Mouse (Mus musculus) thymus, adult 2 months (tissue): Measurements from ENCODE around the gene Rab6b. TPM values are rescaled to one million over a fixed set of nuclear protein-coding genes. Genes with fewer than 3 reads are reported as not detected.

Experiments used
- DNase-seq: peaks from one replicate; pipeline ENCODE4 v3.0.0; 2021
- H3K27ac ChIP-seq: fragments of 200-500 bp; 2 replicates; pipeline ENCODE4 v1.5.1; 2012; ENCODE audit warnings: low read length, control low read depth; ENCODE audit not compliant: control insufficient read depth, insufficient read depth
- H3K27me3 ChIP-seq: fragments of 200-500 bp; 2 replicates; pipeline ENCODE4 v1.6.1; 2012; ENCODE audit warnings: mild to moderate bottlenecking, low read length, moderate library complexity, mixed read lengths; ENCODE audit not compliant: control insufficient read depth, insufficient read depth
- H3K36me3 ChIP-seq: fragments of 200-500 bp; 2 replicates; pipeline ENCODE4 v1.6.1; 2012; ENCODE audit warnings: mild to moderate bottlenecking, low read length, moderate library complexity; ENCODE audit not compliant: control insufficient read depth, insufficient read depth
- H3K4me1 ChIP-seq: fragments of 200-500 bp; replicated peaks from 2 replicates; pipeline ENCODE4 v1.6.1; 2012; ENCODE audit warnings: low read length; ENCODE audit not compliant: control insufficient read depth, insufficient read depth
- H3K4me3 ChIP-seq: fragments of 200-500 bp; 2 replicates; pipeline ENCODE4 v1.5.1; 2012; ENCODE audit warnings: mild to moderate bottlenecking, low read length, control low read depth, moderate library complexity; ENCODE audit not compliant: control insufficient read depth, insufficient read depth
- CTCF ChIP-seq: fragments of 200-500 bp; IDR thresholded peaks from 2 replicates; pipeline ENCODE4 v1.5.1; 2012; ENCODE audit warnings: mild to moderate bottlenecking, control low read depth, low read length, moderate library complexity, borderline replicate concordance; ENCODE audit not compliant: control insufficient read depth, poor library complexity, insufficient read depth; ENCODE audit errors: extremely low read depth
- POLR2A ChIP-seq: fragments of 200-500 bp; IDR thresholded peaks from 2 replicates; pipeline ENCODE4 v1.6.1; 2012; ENCODE audit warnings: mild to moderate bottlenecking, low read length, control low read depth, moderate library complexity; ENCODE audit not compliant: control insufficient read depth, poor library complexity, insufficient read depth; ENCODE audit errors: extremely low read depth
- WGBS: fragments of 180-500 bp; shearing (Covaris S2); methylation state at CpG from one replicate; pipeline ENCODE4 v1.1.7; 2018; 5-methylcytosine and 5-hydroxymethylcytosine counted together
- polyA plus RNA-seq: library from polyadenylated mRNA; depleted of rRNA; stranded (reverse); fragments of >200 nt; gene quantifications from 2 replicates; pipeline ENCODE4 v1.2.3, GENCODE M21; 2012

The Rab6b gene
- polyA plus RNA-seq, 1 experiment = 4.7 TPM

DNA sequence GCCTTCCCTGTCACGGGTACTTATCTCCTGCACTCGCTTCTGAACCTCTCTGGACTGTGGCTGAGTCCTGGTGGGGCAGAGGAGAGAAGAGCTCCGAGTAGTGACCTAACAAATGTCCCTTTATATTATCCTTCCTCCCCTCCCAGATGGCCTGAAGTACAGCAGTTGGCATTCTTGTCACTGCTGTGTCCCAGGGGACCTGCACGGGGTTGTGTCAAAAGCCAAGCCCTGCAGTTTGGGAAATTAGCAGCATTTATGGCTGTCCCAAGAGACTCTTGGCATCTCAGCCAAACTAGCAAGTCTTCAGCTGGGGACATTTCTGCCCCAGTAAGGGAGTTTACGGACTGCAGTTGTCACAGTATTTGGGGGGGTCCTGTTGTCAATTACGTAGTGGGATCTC, 27.9 kb downstream of the Rab6b start:
- Histone ChIP-seq H3K27ac (no peak overlapping the region), H3K4me3 (no peak overlapping the region), H3K4me1 (peaks cover 2% of the 10 kb centered on the region), H3K36me3 (no peaks in the 10 kb centered on the region), H3K27me3 (no peaks in the 10 kb centered on the region)
- TF ChIP-seq CTCF (no peak), POLR2A (no peak)
- WGBS = 94% methylated on average over 6 of the region's 6 CpGs
- DNase-seq = no peak

DNA sequence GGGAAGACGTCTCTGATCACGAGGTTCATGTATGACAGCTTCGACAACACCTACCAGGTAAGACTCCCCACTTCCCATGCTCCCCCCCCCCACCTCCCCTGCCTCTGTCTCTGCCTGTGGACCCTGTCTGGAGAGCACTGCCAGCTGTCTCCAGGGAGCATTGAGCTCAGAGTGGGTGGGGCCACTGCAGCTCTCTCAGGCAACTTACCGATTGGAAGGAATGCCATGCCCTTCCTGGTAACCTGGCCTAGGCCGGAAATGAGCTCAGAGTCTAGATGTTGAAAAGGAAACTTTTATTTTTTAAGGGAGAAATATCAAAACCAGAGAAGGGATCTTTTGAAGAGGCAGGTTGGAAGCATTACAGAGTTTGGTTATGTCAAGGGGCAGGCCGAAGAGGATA, 28.8 kb downstream of the Rab6b start:
- no peak for DNase-seq
- no peaks in the 10 kb centered on the region for H3K4me1 ChIP-seq
- WGBS = 94% methylated on average over 6 of the region's 6 CpGs
- no peaks in the 10 kb centered on the region for H3K36me3 ChIP-seq
- no peaks in the 10 kb centered on the region for H3K27me3 ChIP-seq
- H3K4me3 ChIP-seq = no peak overlapping the region
- no peak overlapping the region for H3K27ac ChIP-seq
- no peak for TF ChIP-seq POLR2A
- TF ChIP-seq CTCF = no peak

DNA sequence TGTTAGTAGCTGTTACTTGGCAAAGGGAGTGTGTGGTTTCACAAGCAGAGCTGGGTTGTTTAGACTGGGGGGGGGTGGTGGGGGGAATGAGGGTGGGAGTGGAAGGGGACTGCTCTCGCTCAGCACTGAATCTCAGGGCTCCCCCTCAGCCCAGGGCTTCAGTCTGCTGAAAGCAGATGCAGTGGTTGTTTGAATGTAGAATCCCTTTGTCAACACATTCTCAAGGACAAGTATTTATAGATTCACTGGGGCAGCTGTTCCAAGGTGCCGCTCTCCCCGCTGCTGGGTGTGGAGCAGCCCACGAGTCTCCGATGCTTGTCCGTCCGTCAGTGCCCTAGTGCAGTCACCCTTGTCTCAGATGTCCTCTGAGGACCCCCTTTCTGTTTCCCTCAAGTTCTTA, 29.7 kb downstream of the Rab6b start:
- H3K27ac ChIP-seq = no peak overlapping the region
- 97% methylated on average over 7 of the region's 7 CpGs for WGBS
- H3K4me1 ChIP-seq = no peaks in the 10 kb centered on the region
- H3K4me3 ChIP-seq = no peak overlapping the region
- no peaks in the 10 kb centered on the region for H3K27me3 ChIP-seq
- no peaks in the 10 kb centered on the region for H3K36me3 ChIP-seq
- no peak for DNase-seq
- no peak for TF ChIP-seq POLR2A
- no peak for TF ChIP-seq CTCF

DNA sequence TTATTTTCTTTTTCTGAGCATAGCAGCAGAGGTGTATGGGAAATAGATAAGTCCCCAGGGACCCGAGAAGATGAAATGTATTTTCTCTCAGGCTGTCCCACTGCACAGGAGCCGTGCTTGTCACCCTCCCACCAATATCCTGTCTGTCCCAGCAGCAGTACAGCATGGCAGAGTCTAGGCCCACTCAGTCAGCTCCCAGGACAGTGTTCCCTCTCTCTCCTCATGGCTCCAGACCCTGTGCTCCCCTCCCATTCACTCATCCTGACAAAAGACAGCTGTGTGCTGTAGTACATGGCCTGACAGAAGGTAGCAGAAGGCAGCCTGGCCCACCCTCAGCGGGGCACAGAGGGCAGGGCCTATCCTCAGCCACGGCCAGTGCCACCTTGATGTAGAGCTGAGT, 32.3 kb downstream of the Rab6b start:
- DNase-seq = no peak
- H3K27me3 ChIP-seq = no peaks in the 10 kb centered on the region
- H3K27ac ChIP-seq = no peak overlapping the region
- no peak overlapping the region for H3K4me3 ChIP-seq
- 83% methylated on average over 4 of the region's 4 CpGs for WGBS
- H3K4me1 ChIP-seq = no peaks in the 10 kb centered on the region
- TF ChIP-seq POLR2A = no peak
- no peak for TF ChIP-seq CTCF
- H3K36me3 ChIP-seq = no peaks in the 10 kb centered on the region

DNA sequence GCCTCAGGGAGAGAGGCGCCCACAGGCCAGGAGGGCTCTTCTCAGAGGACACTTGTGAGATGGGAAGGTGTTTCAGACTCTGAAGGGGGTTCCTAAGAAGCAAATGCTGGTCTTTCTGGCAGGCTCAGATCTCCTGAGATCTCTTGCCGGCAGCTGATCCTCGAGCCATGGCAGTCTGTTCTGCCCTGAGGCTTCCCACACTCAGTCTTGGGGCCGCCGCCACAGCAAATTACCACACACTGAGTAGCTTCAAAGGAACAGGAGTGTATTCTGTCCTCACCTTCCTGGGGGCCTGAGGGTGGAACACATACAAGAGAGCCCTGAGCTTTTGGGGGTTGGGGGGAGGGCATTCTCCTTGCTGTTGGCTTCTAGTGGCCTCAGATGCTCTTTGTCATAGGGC, 33.8 kb downstream of the Rab6b start:
- Histone ChIP-seq H3K36me3 (no peaks in the 10 kb centered on the region), H3K4me1 (no peaks in the 10 kb centered on the region), H3K4me3 (no peak overlapping the region), H3K27ac (no peak overlapping the region), H3K27me3 (no peaks in the 10 kb centered on the region)
- TF ChIP-seq POLR2A = no peak
- no peak for TF ChIP-seq CTCF
- 90% methylated on average over 5 of the region's 5 CpGs for WGBS
- DNase-seq = no peak

DNA sequence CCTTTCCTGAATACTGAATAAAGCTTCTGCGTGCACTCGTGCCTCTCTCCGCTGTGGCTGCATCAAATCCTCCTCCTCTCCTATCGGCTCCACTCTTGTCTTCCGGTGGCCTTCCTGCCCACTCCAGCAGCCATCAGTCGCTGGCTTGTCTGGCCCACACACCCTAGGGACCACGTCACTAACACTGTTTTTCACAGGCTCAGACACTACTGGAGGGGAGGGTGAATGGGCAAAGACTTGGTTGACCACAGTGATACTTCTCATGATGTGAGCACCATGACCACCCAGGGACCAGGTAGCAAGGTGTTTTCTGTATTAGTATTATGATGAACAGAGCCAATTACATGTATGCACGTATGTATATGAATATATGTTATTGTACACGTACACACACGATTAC, 34.7 kb downstream of the Rab6b start:
- WGBS = 91% methylated on average over 10 of the region's 10 CpGs
- TF ChIP-seq POLR2A = no peak
- TF ChIP-seq CTCF = no peak
- no peaks in the 10 kb centered on the region for H3K4me1 ChIP-seq
- H3K27me3 ChIP-seq = no peaks in the 10 kb centered on the region
- no peaks in the 10 kb centered on the region for H3K36me3 ChIP-seq
- DNase-seq = no peak
- H3K27ac ChIP-seq = no peak overlapping the region
- no peak overlapping the region for H3K4me3 ChIP-seq

DNA sequence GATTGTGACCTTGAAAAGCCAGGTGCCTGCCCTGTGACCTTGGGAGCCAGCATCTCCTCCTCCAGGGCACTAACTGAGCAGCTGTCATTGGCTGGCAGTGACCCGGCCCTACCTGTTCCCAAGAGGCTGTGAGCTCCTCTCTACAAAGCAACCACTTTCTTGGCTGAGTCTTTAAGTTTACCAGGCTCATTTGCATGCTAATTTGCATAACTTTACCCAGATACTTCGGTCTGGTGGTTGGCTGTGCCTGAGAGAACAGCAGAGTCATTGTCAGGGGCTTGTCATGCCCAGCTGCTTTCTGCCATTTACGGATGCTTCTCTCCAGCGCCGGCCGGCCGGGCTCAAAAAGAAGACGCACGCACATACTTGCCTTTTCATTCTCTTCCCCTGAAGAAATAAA, 35.1 kb downstream of the Rab6b start:
- DNase-seq = no peak
- no peaks in the 10 kb centered on the region for H3K27me3 ChIP-seq
- H3K36me3 ChIP-seq = no peaks in the 10 kb centered on the region
- 14% methylated on average over 9 of the region's 9 CpGs for WGBS
- TF ChIP-seq CTCF (no peak), POLR2A (no peak)
- H3K4me3 ChIP-seq = no peak overlapping the region
- H3K27ac ChIP-seq = no peak overlapping the region
- no peaks in the 10 kb centered on the region for H3K4me1 ChIP-seq

DNA sequence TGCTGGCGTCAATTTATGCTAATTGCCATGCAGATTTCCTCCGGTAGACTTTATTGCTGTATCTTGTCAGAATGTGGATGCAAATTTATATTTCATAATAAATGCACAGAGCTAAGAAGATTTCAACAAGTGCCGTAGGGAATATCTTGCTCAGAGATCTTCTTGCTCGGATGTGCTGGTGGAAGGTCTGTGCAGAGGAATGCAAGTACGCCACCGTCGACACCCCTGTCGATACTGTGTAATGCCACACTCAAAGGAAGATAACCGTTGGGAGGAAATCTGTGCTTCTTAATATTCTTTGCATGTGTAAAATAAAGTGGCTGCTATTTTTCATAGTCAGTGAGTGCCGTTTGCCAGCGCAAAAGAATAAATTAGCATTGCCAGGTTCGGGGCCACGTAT, 35.5 kb downstream of the Rab6b start:
- 79% methylated on average over 13 of the region's 13 CpGs for WGBS
- TF ChIP-seq POLR2A (no peak), CTCF (no peak)
- DNase-seq = no peak
- Histone ChIP-seq H3K4me1 (no peaks in the 10 kb centered on the region), H3K36me3 (no peaks in the 10 kb centered on the region), H3K4me3 (no peak overlapping the region), H3K27me3 (no peaks in the 10 kb centered on the region), H3K27ac (no peak overlapping the region)
